Mouse (Mus musculus) kidney, adult 18-20 months (tissue): ENCODE measurements around the gene Gm12166.

Experiments used
- DNase-seq: peaks from one replicate; pipeline ENCODE4 v3.0.0; 2021

The Gm12166 gene

DNA sequence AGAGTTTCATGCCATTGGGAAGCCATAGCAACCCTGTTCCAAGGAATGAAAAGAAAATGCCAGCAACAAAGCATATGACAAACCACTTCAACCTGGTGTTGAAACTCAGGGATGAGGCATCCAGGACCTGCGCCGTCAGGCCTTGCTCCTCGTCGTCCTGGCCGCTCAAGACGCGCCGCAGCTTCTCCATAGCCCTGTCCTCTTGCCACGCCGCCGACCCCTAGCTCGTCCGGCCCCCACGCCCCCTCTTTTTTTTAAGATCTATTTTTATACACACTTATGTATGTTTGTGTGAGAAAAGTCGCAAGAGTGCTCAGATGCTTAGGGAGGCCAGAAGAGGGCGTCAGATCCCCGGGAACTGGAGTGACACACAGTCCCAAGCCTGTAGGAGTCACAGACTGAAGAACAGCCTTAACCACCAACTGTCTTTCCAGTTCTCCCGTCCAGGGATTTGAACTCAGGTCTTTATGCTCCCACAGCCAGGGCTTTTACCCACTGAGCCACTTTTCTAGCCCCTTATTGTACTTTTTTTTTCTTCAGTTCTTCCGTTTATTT, at the start of gene Gm12166:
Gene Gm12166, minus strand, starts transcription at position 217 of the 555 bp plus-strand sequence.
- peak; percentile 42 for DNase-seq

DNA sequence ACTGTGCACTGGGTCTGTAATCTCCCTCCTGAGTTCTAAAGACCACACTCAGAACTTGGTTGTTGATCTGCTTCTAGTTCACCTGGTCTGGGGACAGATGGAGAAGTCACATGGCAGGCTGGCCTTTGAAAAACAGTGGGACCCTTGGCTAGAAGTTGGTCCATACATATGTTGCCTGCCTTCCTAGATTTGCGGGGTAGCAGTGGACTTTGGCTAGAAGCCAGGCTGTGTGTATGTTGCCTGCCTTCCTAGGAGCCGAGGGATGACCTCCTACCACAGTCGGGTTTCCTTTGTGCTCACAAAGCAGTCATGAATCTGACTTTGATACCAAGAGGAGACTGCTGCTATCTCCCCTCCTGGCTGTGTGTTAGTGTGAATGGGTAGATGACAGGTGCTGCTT, 44.9 kb upstream of the Gm12166 start:
- DNase-seq, result no peak

DNA sequence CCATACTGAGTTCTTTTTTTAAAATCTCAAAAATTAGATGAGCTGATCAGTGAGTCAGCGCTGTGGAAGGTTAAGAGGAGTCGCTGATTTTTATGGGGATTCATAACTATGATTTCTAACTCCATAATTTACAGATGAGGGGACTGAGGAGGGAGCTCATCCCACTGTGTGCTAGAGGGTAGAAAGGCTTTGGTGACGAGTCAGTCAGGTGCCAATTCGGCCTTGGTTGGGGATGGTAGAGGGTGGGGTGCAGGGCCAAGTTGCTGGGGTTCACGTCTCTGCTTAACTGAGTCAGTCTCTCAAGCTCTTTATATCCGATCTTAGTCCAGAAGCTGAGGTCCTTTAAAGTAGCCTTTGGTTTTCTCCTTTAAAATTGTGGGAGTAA, 44.1 kb upstream of the Gm12166 start:
- DNase-seq, result no peak

DNA sequence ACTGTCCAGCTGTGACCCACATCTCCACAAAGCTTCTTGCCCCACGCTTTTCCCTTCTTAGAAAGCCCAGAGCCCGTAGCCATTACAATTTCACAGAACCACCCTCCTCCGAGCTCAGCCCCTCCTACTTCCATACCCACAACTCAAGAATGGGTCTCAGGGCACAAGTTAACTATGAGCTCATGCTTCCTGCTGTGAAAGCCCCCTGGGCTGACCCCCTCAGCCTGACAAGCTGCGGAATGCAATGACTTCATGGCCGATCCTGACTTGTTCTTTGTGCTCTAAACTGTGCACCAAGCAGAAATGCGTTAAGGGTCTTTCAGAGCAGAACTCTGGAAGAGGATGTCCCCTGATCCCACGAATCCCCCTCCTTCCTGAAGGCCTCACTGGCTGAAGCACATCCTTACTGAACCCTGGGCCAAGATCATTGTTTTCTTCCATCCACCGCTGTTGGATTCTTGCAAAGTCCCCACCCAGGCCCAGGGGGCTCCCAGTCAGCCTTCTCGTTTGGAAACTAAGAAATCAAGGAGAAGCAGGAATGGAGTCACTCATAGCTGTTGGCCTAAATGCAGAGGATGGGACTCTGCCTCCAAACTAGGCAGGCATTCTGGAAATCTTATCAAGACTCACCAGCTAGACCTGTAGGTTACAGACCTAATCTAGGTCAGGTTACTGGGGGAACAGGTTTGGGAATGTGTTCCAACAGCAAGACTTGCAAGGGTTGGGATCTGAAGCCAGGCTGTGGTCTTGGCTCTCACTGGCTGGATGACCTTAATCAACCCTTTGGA, 43.5 kb upstream of the Gm12166 start:
- no peak for DNase-seq

DNA sequence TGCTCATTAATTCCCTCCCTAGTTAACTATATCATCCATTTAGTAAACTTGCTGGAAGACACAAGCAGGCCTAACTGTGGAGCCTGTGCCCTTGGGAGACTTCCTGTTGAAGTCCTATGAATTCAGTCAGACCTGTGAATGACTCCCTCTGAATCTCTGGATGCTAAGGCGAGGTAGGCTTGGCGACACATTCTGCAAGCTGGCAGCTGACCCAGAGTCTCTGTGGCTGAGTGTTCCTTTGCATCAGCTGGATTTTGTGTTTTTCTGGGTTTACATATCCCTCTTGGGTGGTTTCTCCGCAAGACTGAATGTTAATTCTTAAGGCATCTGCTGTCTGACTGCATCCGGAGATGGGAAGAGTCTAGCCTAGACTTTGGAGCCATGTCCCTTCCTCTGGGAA, 40.0 kb upstream of the Gm12166 start:
- DNase-seq, result no peak

DNA sequence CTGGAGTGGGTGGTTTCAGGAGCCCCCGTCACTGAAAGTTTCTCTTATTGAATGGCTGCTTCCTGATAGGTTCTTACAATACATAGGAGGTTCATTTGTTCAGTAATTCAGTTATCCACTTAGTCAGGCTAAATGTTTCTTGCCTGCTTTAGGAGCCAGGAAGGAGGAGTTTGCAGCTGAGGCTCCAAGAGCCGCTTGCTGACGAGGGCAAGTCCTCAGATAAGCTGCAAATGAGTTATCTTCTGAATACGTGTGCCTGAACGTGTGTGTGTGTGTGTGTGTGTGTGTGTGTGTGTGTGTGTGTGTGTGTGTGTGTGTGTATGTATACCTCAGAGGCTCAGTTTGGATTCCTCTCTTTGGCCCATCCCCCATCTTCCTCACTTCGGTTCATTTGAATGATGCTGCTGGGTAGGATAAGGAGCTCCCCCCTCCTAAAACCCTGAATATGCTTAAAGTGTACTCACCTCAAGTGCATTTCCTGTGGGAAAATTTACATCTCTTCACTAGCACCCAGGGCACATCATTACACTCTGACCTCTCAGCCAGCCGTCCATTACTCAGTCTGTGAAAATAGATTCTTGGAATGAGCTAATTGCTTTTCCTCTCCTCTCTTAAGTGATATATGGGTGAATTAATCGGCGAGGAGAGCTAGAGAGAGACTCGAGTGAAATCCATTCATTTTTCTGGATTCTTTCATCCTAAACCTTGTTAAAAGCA, 39.0 kb upstream of the Gm12166 start:
- DNase-seq, result no peak

DNA sequence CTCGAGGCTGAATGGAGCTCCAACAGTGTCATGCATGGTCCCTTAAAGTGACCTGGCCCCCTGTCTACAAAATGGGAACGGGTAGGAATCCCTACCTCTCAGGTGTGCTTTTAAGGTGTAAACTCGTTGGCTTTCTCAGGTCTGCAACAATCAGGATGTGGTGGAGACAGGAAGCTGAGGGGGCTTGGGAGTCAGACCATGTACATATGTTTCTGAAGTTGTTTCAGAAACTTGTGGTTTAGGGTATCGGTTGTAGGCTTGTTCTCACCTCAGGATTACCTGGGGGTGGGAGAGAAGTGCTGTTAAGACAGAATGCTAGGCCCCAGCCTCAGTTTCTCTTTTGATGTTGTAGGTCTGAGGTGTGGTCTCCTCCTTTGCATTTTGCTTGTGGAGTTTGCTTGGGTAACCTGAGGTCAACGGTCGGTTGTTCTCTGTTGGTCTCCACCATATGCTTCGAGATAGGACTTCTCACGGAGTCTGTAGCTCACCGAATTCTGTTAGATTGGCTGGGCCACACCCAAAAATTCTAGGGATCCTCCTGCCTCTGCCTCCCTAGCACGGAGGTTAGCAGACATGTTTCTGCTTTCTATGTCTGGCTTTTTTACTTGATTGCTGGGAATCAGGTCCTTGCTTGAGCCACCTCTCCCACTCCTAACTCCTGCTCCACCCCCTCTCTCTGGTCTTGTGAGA, 38.1 kb upstream of the Gm12166 start:
- no peak for DNase-seq

DNA sequence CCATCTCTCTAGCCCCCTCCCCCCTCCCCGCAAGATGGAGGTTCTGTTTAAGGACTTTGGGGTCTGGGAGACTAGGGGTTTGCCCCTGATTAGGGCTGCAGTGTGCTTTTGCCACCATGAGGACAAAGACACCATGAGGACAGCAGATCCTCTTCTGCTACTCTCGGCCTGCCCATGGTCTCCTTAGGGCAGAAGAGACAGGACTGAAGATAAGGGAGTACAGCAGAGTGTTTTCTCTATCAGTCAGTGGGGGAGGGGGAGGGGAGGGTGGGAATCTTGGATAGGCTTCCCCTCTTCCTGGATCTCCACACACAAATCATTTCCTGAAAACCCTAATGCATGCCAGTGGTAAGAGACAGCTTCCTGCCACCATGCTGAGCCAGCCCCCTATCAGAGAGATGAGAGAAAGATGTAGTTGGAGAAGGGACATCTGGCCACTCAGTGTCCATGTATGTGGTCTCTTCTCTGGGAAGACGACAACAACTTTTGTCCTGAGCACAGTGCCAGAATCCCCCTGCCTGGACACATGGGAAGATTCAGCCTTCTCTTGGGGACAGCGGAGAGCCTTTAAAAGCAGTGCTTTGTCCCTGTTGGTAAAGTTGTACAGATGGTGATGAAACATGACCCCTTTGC, 37.1 kb upstream of the Gm12166 start:
- no peak for DNase-seq

DNA sequence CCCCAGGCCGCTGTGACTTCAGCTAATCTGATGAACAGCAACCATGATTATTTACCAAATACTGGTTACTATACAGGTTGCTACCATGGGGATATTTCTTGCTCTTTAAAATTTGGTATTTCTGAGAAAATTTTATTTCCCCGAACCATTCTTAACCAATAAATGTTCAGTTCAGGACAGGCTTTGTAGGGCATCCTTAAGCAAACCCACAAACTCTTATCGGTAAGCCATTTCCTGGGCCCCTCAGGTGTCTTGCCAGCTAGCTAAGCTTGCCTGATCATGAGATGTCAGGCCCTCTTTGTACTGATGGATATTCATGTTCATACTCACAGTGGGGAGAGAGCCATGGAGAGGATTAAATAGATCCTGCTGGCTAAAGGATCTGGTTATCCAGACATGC, 34.3 kb upstream of the Gm12166 start:
- no peak for DNase-seq

DNA sequence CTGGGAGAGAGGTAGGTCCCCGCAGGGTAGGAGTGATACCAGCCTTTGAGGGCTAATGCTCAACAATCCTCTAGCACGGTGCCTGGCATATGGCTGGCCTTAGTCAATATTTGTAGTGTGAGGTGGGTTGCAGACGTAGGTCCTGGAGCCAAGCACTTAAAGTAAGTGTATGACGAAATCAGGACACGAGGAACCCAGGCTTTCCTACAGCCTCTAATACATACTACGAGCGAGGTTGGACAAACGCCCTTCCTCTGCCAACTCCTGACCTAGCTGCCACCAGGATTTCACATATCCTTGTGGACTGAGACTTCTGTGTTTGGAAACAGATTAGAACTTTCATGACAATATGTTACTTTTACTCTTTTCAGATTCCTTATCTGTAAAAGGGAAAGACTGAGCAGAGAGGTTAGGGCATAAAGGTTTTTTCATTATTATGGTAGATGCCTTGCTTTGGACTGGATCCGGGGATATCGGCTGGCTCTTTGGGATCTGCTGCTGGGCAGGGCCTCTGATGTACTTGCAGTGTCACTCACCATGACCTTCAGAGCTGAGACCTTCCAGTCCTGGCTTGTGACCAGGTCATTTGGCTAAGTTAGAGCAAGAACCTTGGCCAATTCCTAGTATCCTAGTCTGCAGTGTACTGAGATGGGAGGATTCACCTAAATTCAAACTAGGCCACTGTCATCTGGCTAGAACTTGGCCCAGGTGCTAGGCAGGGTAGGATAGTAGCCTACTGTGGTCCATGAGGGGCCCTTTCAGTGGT, 33.5 kb upstream of the Gm12166 start:
- no peak for DNase-seq

DNA sequence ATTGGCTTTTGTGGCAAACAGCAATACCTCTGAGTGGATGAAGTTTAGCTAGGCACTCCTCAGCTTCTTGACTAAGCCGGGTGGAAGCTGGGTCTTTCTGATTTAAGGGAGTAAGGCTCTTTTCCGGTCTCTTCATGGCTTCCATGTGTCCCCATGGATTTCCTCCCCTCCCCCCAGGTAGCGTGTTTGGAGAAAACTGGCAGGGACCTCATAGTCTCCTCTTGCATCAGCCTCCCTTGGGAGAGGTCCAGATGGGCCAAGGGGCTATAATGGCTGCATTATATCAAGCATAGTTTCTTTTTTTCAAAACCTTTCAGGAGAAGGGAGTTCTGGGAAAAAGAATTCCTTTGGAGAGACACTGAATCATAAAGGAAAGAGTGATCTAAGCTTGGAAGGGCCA, 32.4 kb upstream of the Gm12166 start:
- DNase-seq, result no peak

DNA sequence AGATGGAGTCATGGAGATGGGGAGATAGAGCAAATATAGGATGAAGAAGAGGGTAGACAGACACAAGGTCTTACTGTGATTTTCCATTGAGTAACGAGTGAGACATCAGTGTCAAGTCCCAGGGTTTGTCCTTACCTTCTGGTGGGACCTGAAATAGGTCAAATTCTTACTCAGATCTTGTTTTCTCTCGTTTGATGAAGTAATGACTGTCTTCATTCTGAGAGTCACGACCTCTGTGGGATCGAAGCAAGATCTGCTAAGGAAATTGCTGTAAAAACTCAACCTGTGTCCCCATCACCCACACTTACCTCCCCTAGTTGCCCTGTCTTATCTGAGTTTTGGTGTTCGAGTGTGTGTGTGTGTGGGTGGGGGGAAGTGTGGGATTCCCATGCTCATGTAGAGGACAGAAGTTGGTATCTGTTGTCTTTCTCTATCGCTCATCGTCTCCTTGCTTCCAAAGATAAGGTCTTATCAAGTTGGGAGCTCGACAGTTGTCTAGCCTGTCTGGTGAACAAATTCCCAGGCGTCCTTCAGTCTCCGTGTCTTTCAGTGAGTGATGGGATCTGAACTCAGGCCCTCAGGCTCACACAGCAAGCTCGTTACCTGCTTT, 31.8 kb upstream of the Gm12166 start:
- DNase-seq, result no peak

DNA sequence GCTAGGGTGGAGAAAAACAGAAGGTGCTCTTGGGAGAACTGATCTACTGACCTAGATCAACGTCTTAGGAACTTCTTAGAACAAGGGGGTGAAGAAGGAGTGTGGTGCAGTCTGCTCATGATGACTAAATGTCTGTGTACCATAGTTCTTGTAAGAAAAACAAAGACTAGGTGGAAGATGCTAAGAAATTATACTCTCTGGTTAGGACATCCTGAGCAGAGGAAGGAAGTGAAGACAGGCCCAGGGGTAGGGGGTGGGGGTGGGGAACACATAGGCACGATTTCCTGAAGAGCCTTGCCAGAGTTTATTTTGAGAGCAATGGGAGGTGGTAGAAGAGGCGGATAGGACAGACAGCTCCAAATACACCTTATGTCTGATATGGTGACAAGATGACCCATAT, 31.3 kb upstream of the Gm12166 start:
- DNase-seq, result no peak

DNA sequence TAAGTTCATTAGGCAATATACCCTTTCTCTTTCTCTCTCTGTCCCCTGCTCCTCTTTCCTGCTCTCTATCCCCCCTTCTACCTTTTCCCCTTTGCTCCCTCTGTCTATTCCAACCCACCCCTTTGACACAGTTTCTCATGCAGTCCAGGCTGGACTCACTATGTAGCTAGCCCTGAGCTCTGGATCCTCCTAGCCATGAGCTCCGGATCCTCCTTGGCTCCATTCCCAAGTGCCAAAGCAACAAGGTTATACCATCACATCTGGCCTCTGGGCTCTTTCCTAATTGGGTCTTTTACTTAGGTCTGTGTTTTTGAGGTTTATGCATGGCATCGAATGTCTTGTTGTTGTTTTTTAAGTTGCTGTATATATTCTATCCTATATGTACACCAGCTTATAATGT, 29.0 kb upstream of the Gm12166 start:
- no peak for DNase-seq

DNA sequence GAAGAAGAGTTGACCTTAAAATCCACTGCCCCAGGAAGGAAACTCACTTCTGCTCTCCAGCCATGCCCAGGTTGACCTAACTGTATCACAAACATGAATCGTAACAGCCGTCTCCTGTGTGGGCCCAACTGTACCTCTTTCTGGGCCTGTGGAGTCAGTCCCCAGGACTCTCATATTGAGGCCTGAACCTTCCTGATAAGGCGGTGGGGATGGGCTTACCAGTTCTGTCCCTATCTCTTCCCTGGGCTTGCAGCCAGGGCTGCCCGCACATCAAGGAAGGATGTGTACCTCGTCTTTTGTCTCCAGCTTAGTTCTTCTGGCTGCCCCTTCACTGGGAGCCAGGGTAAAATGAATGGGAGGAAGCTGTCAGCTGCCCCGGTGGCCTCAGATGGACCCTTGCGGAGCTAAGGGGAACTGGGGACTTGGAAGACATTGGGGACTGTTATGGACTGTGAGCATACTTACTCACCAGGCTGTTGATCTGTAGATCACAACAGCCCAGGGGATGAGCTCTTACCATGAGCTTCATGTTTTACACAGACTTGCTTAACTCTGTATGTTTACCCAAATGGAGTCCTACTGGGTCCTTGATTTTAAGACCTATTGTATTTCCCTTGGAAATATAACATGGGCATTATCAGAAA, 25.7 kb upstream of the Gm12166 start:
- DNase-seq, result no peak

DNA sequence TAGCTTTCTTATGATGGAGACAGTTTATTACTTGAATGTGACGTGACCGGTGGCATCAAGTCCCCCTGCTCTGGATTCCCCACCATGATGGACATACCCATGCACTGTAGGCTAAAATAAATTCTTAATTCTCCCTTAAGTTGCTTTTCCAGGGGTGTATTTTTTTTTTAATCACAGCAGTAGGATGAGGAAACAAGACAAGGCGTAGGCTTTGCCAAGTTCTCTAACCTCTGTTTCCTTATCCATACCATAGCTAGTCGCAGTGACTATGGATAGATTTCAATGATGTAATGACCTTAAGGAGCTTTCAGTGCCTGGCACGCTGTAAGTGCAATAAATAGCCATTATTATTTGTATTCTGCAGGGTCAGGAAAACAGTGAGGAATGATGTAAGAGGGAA, 25.2 kb upstream of the Gm12166 start:
- DNase-seq, result no peak

DNA sequence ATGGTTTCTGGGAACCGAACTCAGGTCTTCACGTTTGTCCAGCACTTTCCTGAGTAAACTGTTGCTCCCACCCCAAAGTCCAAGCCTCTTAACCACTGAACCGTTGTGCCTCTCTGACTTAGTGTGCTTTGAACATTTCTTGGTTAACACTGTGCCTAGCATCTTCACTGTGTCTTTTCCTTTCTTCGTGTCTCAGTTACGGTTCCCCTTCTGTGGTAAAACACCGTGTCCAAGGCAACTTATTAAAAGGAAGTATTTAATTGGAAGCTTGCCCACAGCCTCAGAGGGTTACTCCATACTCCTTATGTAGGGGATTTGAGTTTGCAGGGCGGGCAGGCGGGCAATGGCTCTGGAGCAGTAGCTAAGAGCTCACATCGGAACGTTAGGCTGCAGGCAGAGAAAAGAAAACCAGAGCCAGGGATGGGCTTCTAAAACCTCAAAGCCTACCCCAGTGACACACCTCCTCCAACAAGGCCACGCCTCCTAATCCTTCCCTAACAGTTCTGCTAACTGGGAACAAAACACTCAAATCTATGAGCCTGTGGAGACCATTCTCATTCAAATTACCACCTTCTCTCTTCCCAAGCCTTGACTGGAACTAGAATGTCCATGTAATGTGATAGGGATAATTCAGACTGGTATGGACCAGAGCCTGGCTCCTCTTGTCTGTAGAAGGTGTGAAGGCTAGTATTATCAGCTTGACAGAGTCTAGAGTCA, 24.5 kb upstream of the Gm12166 start:
- no peak for DNase-seq

DNA sequence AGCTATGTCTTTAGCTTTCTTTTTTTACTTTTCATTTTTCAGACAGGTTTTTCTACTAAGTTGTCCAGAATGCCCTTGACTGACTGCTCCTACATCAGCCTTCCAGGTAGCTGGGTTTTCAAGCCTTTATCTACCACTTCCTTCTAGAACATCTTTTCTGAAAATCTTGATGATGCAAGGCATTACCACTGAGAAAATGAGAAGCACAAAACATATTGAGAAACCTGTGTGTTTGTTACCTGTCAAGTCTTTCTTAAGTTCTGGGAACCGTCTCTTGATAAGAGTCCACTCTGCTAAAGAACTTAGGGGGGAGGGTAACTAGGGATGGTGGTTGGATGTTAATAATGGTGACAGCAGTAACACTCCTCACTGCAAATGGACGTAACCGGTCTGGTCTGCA, 23.4 kb upstream of the Gm12166 start:
- DNase-seq, result no peak

DNA sequence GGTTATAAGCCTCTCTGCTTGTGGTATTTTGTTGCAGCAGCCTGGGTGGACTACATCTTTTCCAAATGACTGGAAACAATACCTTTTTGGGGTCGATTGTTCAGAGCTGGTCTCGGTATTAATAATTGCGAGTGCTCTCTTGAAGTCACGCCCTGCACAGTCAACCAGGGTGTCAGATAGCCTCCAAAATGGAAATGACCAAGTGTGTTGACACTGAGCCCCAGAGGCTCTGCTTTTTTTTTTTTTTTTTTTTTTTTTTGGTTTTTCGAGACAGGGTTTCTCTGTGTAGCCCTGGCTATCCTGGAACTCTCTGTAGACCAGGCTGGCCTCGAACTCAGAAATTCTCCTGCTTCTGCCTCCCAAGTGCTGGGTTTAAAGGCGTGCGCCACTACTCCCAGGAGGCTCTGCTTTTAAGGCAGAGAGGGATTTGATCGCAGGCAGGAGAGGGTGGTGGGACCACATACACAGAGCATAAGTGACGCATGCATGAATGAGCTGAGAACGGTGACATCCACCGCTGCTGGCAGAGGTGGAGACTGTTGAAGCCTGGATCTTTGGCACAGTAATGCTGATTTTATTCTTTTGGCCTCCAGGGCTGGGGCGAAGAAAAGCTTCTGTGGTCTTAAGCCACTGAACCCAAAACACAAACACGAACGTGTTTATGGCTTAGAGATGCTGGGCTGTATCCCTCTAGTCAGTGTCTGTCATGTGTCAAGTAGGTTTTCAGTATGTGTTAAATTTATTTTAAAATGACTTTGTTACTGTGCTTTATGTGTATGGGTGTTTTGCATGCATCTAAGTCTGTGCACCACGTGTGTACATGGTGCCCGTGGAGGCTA, 21.9 kb upstream of the Gm12166 start:
- no peak for DNase-seq
